Comparison of ENCODE assay signal across 32 mouse cellular contexts in the genomic region with DNA sequence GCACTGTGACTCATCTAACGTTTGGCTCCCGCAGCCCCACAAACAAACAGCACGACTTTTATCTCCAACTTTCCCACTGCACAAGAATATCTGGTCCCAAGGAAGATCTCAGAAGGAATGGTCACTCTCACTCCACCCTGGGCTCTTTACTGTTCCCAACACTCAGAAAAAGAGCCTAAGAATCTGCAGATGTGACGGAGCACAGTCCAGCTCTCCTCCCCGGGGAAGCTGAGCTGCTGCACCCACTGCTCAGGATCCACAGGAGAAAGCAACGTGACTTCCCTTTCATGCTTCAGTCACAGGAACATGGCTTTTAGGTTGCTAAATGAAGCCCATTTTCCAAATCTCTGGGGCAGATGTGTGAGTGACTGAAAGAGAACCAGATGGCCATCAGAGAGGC.
DNase-seq lines count a peak whose midpoint lies in the region; ATAC-seq and TF ChIP-seq lines count a peak whose summit lies in the region.
"Had no signal": no experiment of that assay in that cellular context is flagged by ENCODE, and none has a peak within 500 bp of the region (broad histone marks: within the 10 kb centered on the region; RNA-seq: fewer than 3 reads in every experiment).

No protein-coding gene starts in this region.

- peak overlapping the region; percentile 55 for H3K27ac ChIP-seq in gastrocnemius, adult 2 months
- no peak overlapping the region for H3K27ac ChIP-seq in heart, embryonic 11.5 days (ENCODE audit: low read depth, low read length)
- peak overlapping the region; percentile 53 for H3K27ac ChIP-seq in limb, embryonic 10.5 days
- H3K27ac ChIP-seq: embryonic facial prominence, embryonic 10.5 days; embryonic facial prominence, embryonic 13.5 days; forebrain, embryonic 12.5 days; forebrain, embryonic 15.5 days; heart, embryonic 15.5 days; hindbrain, embryonic 14.5 days; hindbrain, postnatal 0 days had no signal

- intact Hi-C loops in gastrocnemius, adult 2 months (cut with DNase I) = no loop called here
- intact Hi-C loops in gastrocnemius, postnatal 36 days (cut with DNase I) = no loop called here
- intact Hi-C loops in heart, postnatal 25 days (cut with DNase I) = no loop called here

- H3K4me2 ChIP-seq in heart, embryonic 11.5 days = no peak overlapping the region
- H3K4me2 ChIP-seq: embryonic facial prominence, embryonic 13.5 days; forebrain, embryonic 12.5 days; forebrain, embryonic 15.5 days; heart, embryonic 12.5 days; heart, embryonic 15.5 days; hindbrain, embryonic 14.5 days had no signal

- no peaks in the 10 kb centered on the region for H3K27me3 ChIP-seq in heart, embryonic 11.5 days (ENCODE audit: control insufficient read depth, insufficient read depth, low read length)
- no peaks in the 10 kb centered on the region for H3K27me3 ChIP-seq in limb, embryonic 10.5 days (ENCODE audit: low read depth, poor library complexity, severe bottlenecking)
- H3K27me3 ChIP-seq: CH12.LX; embryonic facial prominence, embryonic 13.5 days; forebrain, embryonic 12.5 days; forebrain, embryonic 15.5 days; heart, embryonic 12.5 days; heart, embryonic 15.5 days; Patski had no signal

- WGBS in heart, embryonic 11.5 days (ENCODE audit: insufficient replicate concordance) = 74% methylated on average over 6 of the region's 6 CpGs
- 83% methylated on average over 6 of the region's 6 CpGs for WGBS in limb, embryonic 10.5 days

- no peaks in the 10 kb centered on the region for H3K36me3 ChIP-seq in heart, embryonic 11.5 days (ENCODE audit: control insufficient read depth, insufficient read depth, low read length)
- H3K36me3 ChIP-seq in limb, embryonic 10.5 days = no peaks in the 10 kb centered on the region
- H3K36me3 ChIP-seq: embryonic facial prominence, embryonic 10.5 days; embryonic facial prominence, embryonic 13.5 days; forebrain, embryonic 12.5 days; forebrain, embryonic 15.5 days; G1E; heart, embryonic 12.5 days; heart, embryonic 15.5 days had no signal

- ATAC-seq in heart, embryonic 11.5 days (replicated peaks; ENCODE audit: insufficient number of reproducible peaks, low FRiP score, low TSS enrichment) = no peak
- ATAC-seq: forebrain, embryonic 15.5 days; hindbrain, postnatal 0 days; inflammation-experienced regulatory T-cells, adult 6 months; intestine, embryonic 16.5 days; Patski had no signal

- TF ChIP-seq CTCF in gastrocnemius, adult 2 months (IDR thresholded peaks at IDR 0.05) = no peak

- peak; percentile 34 for DNase-seq in gastrocnemius, adult 2 months
- no peak for DNase-seq in gastrocnemius, postnatal 36 days
- DNase-seq in heart, adult 18-20 months = peak; percentile 34 to 58
- DNase-seq in heart, adult 8-10 months (ENCODE audit: low spot score) = no peak
- DNase-seq in heart, postnatal 25 days (ENCODE audit: low spot score) = peak; percentile 6
- DNase-seq in limb, embryonic 10.5 days (ENCODE audit: low spot score) = no peak
- DNase-seq in kidney, postnatal 4 days = no peak
- DNase-seq: adrenal gland, postnatal 14 days; B cell, adult 2 months; cerebellum, adult 11-12 months; cerebellum, adult 8-10 months; cerebellum, postnatal 10 days; cerebellum, postnatal 36 days; embryo, embryonic 11 days; heart, postnatal 14 days; kidney, adult 18-20 months; kidney, adult 9 months had no signal

- H3K4me3 ChIP-seq in gastrocnemius, adult 2 months = no peak overlapping the region
- H3K4me3 ChIP-seq in heart, embryonic 11.5 days (ENCODE audit: low read depth, low read length) = no peak overlapping the region
- no peak overlapping the region for H3K4me3 ChIP-seq in limb, embryonic 10.5 days
- H3K4me3 ChIP-seq: embryonic facial prominence, embryonic 10.5 days; embryonic facial prominence, embryonic 13.5 days; erythroblast, embryonic 14.5 days; forebrain, embryonic 12.5 days; forebrain, embryonic 15.5 days; heart, embryonic 12.5 days; heart, embryonic 15.5 days had no signal

- H3K9ac ChIP-seq in heart, embryonic 11.5 days (ENCODE audit: low read depth, low read length) = no peak overlapping the region
- H3K9ac ChIP-seq: embryonic facial prominence, embryonic 13.5 days; forebrain, embryonic 12.5 days; forebrain, embryonic 15.5 days; heart, embryonic 12.5 days; heart, embryonic 15.5 days; hindbrain, embryonic 14.5 days had no signal

- H3K9me3 ChIP-seq in heart, embryonic 11.5 days (replicated peaks; ENCODE audit: control insufficient read depth, low read length) = no peaks in the 10 kb centered on the region
- no peaks in the 10 kb centered on the region for H3K9me3 ChIP-seq in limb, embryonic 10.5 days (replicated peaks)
- H3K9me3 ChIP-seq: embryonic facial prominence, embryonic 10.5 days; embryonic facial prominence, embryonic 13.5 days; forebrain, embryonic 12.5 days; forebrain, embryonic 15.5 days; G1E; heart, embryonic 12.5 days; heart, embryonic 15.5 days had no signal

- H3K4me1 ChIP-seq in heart, embryonic 11.5 days (ENCODE audit: control insufficient read depth, insufficient read depth, low read length) = peaks cover 2% of the 10 kb centered on the region; the same call in 1 of the 2 replicates
- peaks cover 42% of the 10 kb centered on the region for H3K4me1 ChIP-seq in limb, embryonic 10.5 days
- H3K4me1 ChIP-seq: forebrain, embryonic 15.5 days; heart, embryonic 15.5 days had no signal

Comparison
In these comparisons a context has a peak if more than half of its experiments do, and no peak if none do; other contexts are left out.
1. DNase-seq: peak in gastrocnemius, adult 2 months (single experiment), heart, adult 18-20 months (2 of 2) and heart, postnatal 25 days (single experiment); none in gastrocnemius, postnatal 36 days (0 of 2), heart, adult 8-10 months (single experiment), limb, embryonic 10.5 days (single experiment) and kidney, postnatal 4 days (0 of 2).